ENCODE assay signal across 8 mouse cellular contexts in genomic region chr4:132344403-132345134, GRCm38 (mm10). TPM values are rescaled to one million over a fixed set of nuclear protein-coding genes. Genes with fewer than 3 reads are reported as not detected.
DNase-seq lines count a peak whose midpoint lies in the region; ATAC-seq lines count a peak whose summit lies in the region.

No protein-coding gene starts in this region.

- H3K27ac ChIP-seq in kidney, embryonic 16.5 days (ENCODE audit: low read length), result peak overlapping the region; percentile 49; the same call in 1 of the 2 replicates
- no peak overlapping the region for H3K27ac ChIP-seq in forebrain, embryonic 13.5 days
- H3K27ac ChIP-seq in liver, embryonic 12.5 days, result peak overlapping the region; percentile 88
- H3K27ac ChIP-seq in stomach, embryonic 15.5 days, result 0 out of 2 replicates have a peak overlapping the region, but pooled peaks have one; percentile 75

- 0 out of 2 replicates have a peak, but pooled peaks have one; percentile 8 for ATAC-seq in kidney, embryonic 16.5 days (ENCODE audit: low FRiP score, low TSS enrichment)
- ATAC-seq in forebrain, embryonic 13.5 days, result peak; percentile 33; the same call in 1 of the 2 replicates
- peak; percentile 52 for ATAC-seq in liver, embryonic 12.5 days
- peak; percentile 7; the same call in 1 of the 2 replicates for ATAC-seq in stomach, embryonic 15.5 days (ENCODE audit: insufficient read depth, low FRiP score, low read depth)

- WGBS in kidney, embryonic 16.5 days, result 3% methylated on average over 13 of the region's 13 CpGs
- 6% methylated on average over 13 of the region's 13 CpGs for WGBS in forebrain, embryonic 13.5 days
- 3% methylated on average over 13 of the region's 13 CpGs for WGBS in liver, embryonic 12.5 days (ENCODE audit: insufficient replicate concordance)
- WGBS in stomach, embryonic 15.5 days, result 5% methylated on average over 13 of the region's 13 CpGs

- H3K9ac ChIP-seq in kidney, embryonic 16.5 days (replicated peaks; ENCODE audit: low read length), result peak overlapping the region; percentile 80
- H3K9ac ChIP-seq in forebrain, embryonic 13.5 days, result peak overlapping the region; percentile 87
- peak overlapping the region; percentile 93 for H3K9ac ChIP-seq in liver, embryonic 12.5 days
- H3K9ac ChIP-seq in stomach, embryonic 15.5 days, result peak overlapping the region; percentile 73

- peaks cover 25% of the 10 kb centered on the region for H3K4me1 ChIP-seq in kidney, embryonic 16.5 days (ENCODE audit: insufficient read depth, low read length)
- peaks cover 26% of the 10 kb centered on the region for H3K4me1 ChIP-seq in forebrain, embryonic 13.5 days
- peaks cover 53% of the 10 kb centered on the region for H3K4me1 ChIP-seq in liver, embryonic 12.5 days
- peaks cover 15% of the 10 kb centered on the region for H3K4me1 ChIP-seq in stomach, embryonic 15.5 days

- H3K4me2 ChIP-seq in kidney, embryonic 16.5 days (replicated peaks; ENCODE audit: low read depth, low read length), result peak overlapping the region; percentile 97
- H3K4me2 ChIP-seq in forebrain, embryonic 13.5 days, result peak overlapping the region; percentile 96
- peak overlapping the region; percentile 95 for H3K4me2 ChIP-seq in liver, embryonic 12.5 days
- peak overlapping the region; percentile 92 for H3K4me2 ChIP-seq in stomach, embryonic 15.5 days

- DNase-seq in kidney, adult 11 months, result no peak
- peak; percentile 54 for DNase-seq in NIH3T3 (ENCODE audit: low read depth)
- DNase-seq in cerebellum, adult 8-10 months, result no peak
- DNase-seq in left cerebral cortex, postnatal 25 days (ENCODE audit: low spot score in 2 of 2), result no peak

- peak overlapping the region; percentile 83 for H3K4me3 ChIP-seq in kidney, embryonic 16.5 days (ENCODE audit: low read length)
- H3K4me3 ChIP-seq in forebrain, embryonic 13.5 days, result peak overlapping the region; percentile 86
- H3K4me3 ChIP-seq in liver, embryonic 12.5 days, result peak overlapping the region; percentile 91
- H3K4me3 ChIP-seq in stomach, embryonic 15.5 days (replicated peaks), result peak overlapping the region; percentile 87

- H3K36me3 ChIP-seq in kidney, embryonic 16.5 days (ENCODE audit: insufficient read depth, low read length), result peaks cover 3% of the 10 kb centered on the region; the same call in 1 of the 2 replicates
- peaks cover 8% of the 10 kb centered on the region for H3K36me3 ChIP-seq in forebrain, embryonic 13.5 days (ENCODE audit: poor library complexity, severe bottlenecking)
- peaks cover 36% of the 10 kb centered on the region for H3K36me3 ChIP-seq in liver, embryonic 12.5 days
- peaks cover 2% of the 10 kb centered on the region; the same call in 1 of the 2 replicates for H3K36me3 ChIP-seq in stomach, embryonic 15.5 days

- intact Hi-C loops in left cerebral cortex, postnatal 25 days (cut with DNase I), result loop anchor here (1.0 kb wide), 1 partner anchor 51 kb away; no protein-coding TSS in a partner anchor

- H3K9me3 ChIP-seq in kidney, embryonic 16.5 days (ENCODE audit: low read length), result no peaks in the 10 kb centered on the region
- H3K9me3 ChIP-seq in forebrain, embryonic 13.5 days (replicated peaks), result no peaks in the 10 kb centered on the region
- no peaks in the 10 kb centered on the region for H3K9me3 ChIP-seq in liver, embryonic 12.5 days (replicated peaks)
- no peaks in the 10 kb centered on the region for H3K9me3 ChIP-seq in stomach, embryonic 15.5 days

- H3K27me3 ChIP-seq in kidney, embryonic 16.5 days (ENCODE audit: insufficient read depth, low read length), result no peaks in the 10 kb centered on the region
- H3K27me3 ChIP-seq in forebrain, embryonic 13.5 days, result no peaks in the 10 kb centered on the region
- no peaks in the 10 kb centered on the region for H3K27me3 ChIP-seq in liver, embryonic 12.5 days (replicated peaks)
- no peaks in the 10 kb centered on the region for H3K27me3 ChIP-seq in stomach, embryonic 15.5 days (replicated peaks)

RNA-seq across cellular contexts. Expression of gene Rcc1, which starts 8.8 kb away (rescaled TPM):
- polyA plus RNA-seq in kidney, embryonic 16.5 days (2015; fragmentation: Nextera tagmentation; extraction: Ambion mirVana), result 89.6 and 92.7 TPM in 2 replicates
- polyA plus RNA-seq in forebrain, embryonic 13.5 days (2015; fragmentation: Nextera tagmentation; extraction: Ambion mirVana), result 82.2 and 89.5 TPM in 2 replicates
- 91.9 and 102 TPM in 2 replicates for polyA plus RNA-seq in liver, embryonic 12.5 days (2016; fragmentation: Nextera tagmentation; extraction: Ambion mirVana)
- 68.5 and 74.6 TPM in 2 replicates for polyA plus RNA-seq in stomach, embryonic 15.5 days (2015; fragmentation: Nextera tagmentation; extraction: Ambion mirVana)
- total RNA-seq in left cerebral cortex, postnatal 25 days (2021), result 10 to 100 TPM; 12.8 to 14.8 TPM

RNA-seq across cellular contexts. Expression of gene Trnau1ap, which starts 15.2 kb away (rescaled TPM):
- polyA plus RNA-seq in kidney, embryonic 16.5 days (2015; fragmentation: Nextera tagmentation; extraction: Ambion mirVana), result 75.8 and 77.0 TPM in 2 replicates
- polyA plus RNA-seq in forebrain, embryonic 13.5 days (2015; fragmentation: Nextera tagmentation; extraction: Ambion mirVana), result 87.8 and 96.4 TPM in 2 replicates
- 48.2 and 50.8 TPM in 2 replicates for polyA plus RNA-seq in liver, embryonic 12.5 days (2016; fragmentation: Nextera tagmentation; extraction: Ambion mirVana)
- 67.4 and 68.2 TPM in 2 replicates for polyA plus RNA-seq in stomach, embryonic 15.5 days (2015; fragmentation: Nextera tagmentation; extraction: Ambion mirVana)
- 10 to 100 TPM; 18.0 to 22.2 TPM for total RNA-seq in left cerebral cortex, postnatal 25 days (2021)

RNA-seq across cellular contexts. Expression of gene Rab42, which starts 41.4 kb away (rescaled TPM):
- polyA plus RNA-seq in kidney, embryonic 16.5 days (2015; fragmentation: Nextera tagmentation; extraction: Ambion mirVana), result 3.9 and 4.1 TPM in 2 replicates
- 0.23 and 0.64 TPM in 2 replicates for polyA plus RNA-seq in forebrain, embryonic 13.5 days (2015; fragmentation: Nextera tagmentation; extraction: Ambion mirVana)
- polyA plus RNA-seq in liver, embryonic 12.5 days (2016; fragmentation: Nextera tagmentation; extraction: Ambion mirVana), result 0.61 and 1.0 TPM in 2 replicates
- 1.8 and 2.4 TPM in 2 replicates for polyA plus RNA-seq in stomach, embryonic 15.5 days (2015; fragmentation: Nextera tagmentation; extraction: Ambion mirVana)
- total RNA-seq in left cerebral cortex, postnatal 25 days (2021), result 1 to 10 TPM; 1.2 to 1.5 TPM
